Mouse (Mus musculus) hindbrain, embryonic 15.5 days (tissue): ENCODE measurements around the gene Serpinb9c. TPM values are rescaled to one million over a fixed set of nuclear protein-coding genes. Genes with fewer than 3 reads are reported as not detected.
"Not testable (repeated sequence)": the region's sequence is repeated elsewhere in the genome, so short reads cannot be mapped to it uniquely, and the experiment has no call there.

ENCODE experiments used
- ATAC-seq: fragments of 200-750 bp; cut with Nextera tagmentation; 2 replicates; pipeline ENCODE4 v1.8.0; 2017; ENCODE audit warnings: low read depth, moderate number of reproducible peaks, moderate TSS enrichment; ENCODE audit not compliant: low FRiP score
- H3K27ac ChIP-seq: fragments of 300-500 bp; sonication (generic); replicated peaks from 2 replicates; pipeline ENCODE4 v1.5.1; 2015; ENCODE audit warnings: mild to moderate bottlenecking, inconsistent platforms
- H3K27me3 ChIP-seq: fragments of 300-500 bp; sonication (generic); 2 replicates; pipeline ENCODE4 v1.6.1; 2015; ENCODE audit warnings: control low read depth, inconsistent platforms
- H3K36me3 ChIP-seq: fragments of 300-500 bp; sonication (generic); 2 replicates; pipeline ENCODE4 v1.6.1; 2015; ENCODE audit warnings: control low read depth, inconsistent platforms
- H3K4me1 ChIP-seq: fragments of 300-500 bp; sonication (generic); replicated peaks from 2 replicates; pipeline ENCODE4 v1.6.1; 2015; ENCODE audit warnings: control low read depth, inconsistent platforms
- H3K4me2 ChIP-seq: fragments of 300-500 bp; sonication (generic); 2 replicates; pipeline ENCODE4 v1.6.1; 2015; ENCODE audit warnings: moderate library complexity, mild to moderate bottlenecking, inconsistent platforms
- H3K4me3 ChIP-seq: fragments of 300-500 bp; sonication (generic); 2 replicates; pipeline ENCODE4 v1.5.1; 2015; ENCODE audit warnings: mild to moderate bottlenecking, inconsistent platforms
- H3K9ac ChIP-seq: fragments of 300-500 bp; sonication (generic); 2 replicates; pipeline ENCODE4 v1.6.1; 2015; ENCODE audit warnings: inconsistent platforms
- H3K9me3 ChIP-seq: fragments of 300-500 bp; sonication (generic); 2 replicates; pipeline ENCODE4 v1.6.1; 2016; ENCODE audit warnings: control low read depth, inconsistent platforms
- WGBS: fragments of 180-500 bp; shearing (Covaris S2); methylation state at CpG from one replicate; pipeline ENCODE4 v1.1.7; 2015; 5-methylcytosine and 5-hydroxymethylcytosine counted together
- polyA plus RNA-seq: library from polyadenylated mRNA; unstranded; fragments of >200 nt; fragmentation: Nextera tagmentation; extraction: Ambion mirVana; gene quantifications from 2 replicates; pipeline ENCODE4 v1.2.1, GENCODE M21; 2015

Serpinb9c gene
- not detected in 2 replicates for polyA plus RNA-seq

DNA sequence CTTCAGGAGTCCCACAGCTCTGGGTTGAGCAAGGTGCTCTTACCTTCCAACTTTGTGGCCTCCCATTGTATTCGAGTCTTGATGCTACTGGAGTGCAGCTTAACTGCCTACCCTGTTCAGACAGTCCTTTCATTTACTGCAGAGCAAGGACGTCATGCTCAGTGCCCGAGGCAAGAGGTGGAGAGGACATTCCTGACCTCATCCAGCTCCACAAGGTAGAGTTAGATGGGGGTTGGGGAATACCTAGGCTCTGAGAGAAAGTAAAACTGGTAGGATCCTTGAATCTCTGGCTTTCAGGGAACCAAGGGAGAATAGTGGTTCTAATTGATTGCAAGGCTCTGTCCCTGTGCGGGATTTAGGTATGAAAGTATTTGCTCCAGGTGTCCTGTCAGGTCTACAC, at the start of gene Serpinb9c:
Gene Serpinb9c (minus strand): TSS at position 101 of the 400 bp plus-strand sequence.
- WGBS, result 72% methylated on average over 4 of the region's 4 CpGs
- Histone ChIP-seq H3K27me3 (no peaks in the 10 kb centered on the region), H3K4me3 (no peak within 1 kb of the TSS), H3K9me3 (no peaks in the 10 kb centered on the region), H3K9ac (no peak within 1 kb of the TSS), H3K4me1 (no peaks in the 10 kb centered on the region), H3K36me3 (no peaks in the 10 kb centered on the region), H3K27ac (no peak within 1 kb of the TSS), H3K4me2 (no peak within 1 kb of the TSS)
- no peak for ATAC-seq

DNA sequence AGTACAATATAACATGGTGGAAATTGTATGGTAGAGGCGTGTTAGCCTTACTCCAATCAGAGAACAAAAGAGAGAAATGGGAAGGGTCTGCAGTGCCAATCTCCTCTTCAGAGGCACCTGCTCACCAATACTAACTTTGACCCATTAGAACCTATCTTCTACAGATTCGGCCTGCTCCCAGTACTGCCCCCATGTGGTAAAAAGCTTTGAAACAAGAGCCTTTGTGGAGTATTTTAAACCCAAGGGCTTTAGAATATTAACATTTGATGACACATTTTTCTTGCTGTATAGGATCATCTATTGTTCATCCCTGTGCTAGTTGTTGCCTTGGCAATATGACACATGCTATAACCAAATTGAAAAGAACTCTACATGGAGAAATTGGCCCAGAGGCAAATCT, 40.2 kb upstream of the Serpinb9c start:
- Histone ChIP-seq H3K36me3 (no peaks in the 10 kb centered on the region), H3K9me3 (0 out of 2 replicates have a peak, but pooled peaks cover 2% of the 10 kb centered on the region), H3K4me1 (no peaks in the 10 kb centered on the region), H3K4me2 (no peak overlapping the region), H3K4me3 (no peak overlapping the region), H3K27me3 (no peaks in the 10 kb centered on the region), H3K9ac (no peak overlapping the region), H3K27ac (no peak overlapping the region)
- 60% methylated on average over 2 of the region's 2 CpGs for WGBS
- no peak for ATAC-seq

DNA sequence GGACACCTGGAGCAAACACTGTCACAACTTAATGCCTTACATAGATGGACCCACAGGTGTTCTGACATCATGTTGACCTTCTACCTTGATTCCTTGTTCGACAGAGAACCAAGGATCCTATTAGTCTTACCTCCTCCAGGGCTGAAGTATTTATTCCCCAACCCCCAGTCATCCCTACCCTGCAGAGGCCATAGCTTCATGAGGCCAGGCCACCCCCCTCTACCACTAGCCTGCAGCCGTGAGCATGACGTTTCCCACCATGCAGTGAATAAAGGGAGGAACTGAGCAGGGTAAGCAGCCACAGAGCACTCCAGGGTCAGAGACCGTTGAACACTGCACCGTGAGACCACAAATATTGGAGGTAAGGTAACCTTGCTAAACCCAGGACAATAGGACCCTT, 33.1 kb upstream of the Serpinb9c start, which contains the start of gene Serpinb9d:
Gene Serpinb9d (plus strand): TSS at position 301 of the 400 bp plus-strand sequence.
- WGBS, result 83% methylated on average over 5 of the region's 5 CpGs
- no peaks in the 10 kb centered on the region for H3K9me3 ChIP-seq
- no peak within 1 kb of the TSS for H3K9ac ChIP-seq
- H3K36me3 ChIP-seq, result no peaks in the 10 kb centered on the region
- ATAC-seq, result no peak
- no peak within 1 kb of the TSS for H3K4me3 ChIP-seq
- H3K4me2 ChIP-seq, result no peak within 1 kb of the TSS
- no peaks in the 10 kb centered on the region for H3K4me1 ChIP-seq
- H3K27me3 ChIP-seq, result no peaks in the 10 kb centered on the region
- H3K27ac ChIP-seq, result no peak within 1 kb of the TSS

DNA sequence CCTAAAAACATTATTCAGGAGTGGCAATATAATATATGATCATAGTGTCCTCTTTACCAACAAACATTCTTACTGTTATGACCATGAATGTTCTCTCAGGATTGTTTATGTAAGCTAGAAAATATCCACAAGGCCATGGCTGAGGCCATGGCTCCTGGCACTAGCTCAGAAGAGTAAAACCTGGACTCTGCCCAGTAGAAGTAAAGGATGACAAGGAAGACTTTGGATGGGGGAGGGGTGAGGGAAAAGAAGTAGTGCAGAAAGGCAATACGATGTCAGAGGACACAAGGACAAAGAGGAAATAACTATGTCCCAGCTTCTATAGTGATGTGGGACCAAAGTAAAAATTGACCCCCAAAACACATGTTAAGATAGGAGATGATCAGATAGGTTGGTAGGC, 30.9 kb upstream of the Serpinb9c start:
- not testable (repeated sequence) for H3K27ac ChIP-seq, H3K4me2 ChIP-seq, H3K4me1 ChIP-seq, H3K4me3 ChIP-seq, H3K36me3 ChIP-seq, ATAC-seq, H3K9ac ChIP-seq, H3K9me3 ChIP-seq, H3K27me3 ChIP-seq
- 92% methylated on average over 1 of the region's 1 CpGs for WGBS

DNA sequence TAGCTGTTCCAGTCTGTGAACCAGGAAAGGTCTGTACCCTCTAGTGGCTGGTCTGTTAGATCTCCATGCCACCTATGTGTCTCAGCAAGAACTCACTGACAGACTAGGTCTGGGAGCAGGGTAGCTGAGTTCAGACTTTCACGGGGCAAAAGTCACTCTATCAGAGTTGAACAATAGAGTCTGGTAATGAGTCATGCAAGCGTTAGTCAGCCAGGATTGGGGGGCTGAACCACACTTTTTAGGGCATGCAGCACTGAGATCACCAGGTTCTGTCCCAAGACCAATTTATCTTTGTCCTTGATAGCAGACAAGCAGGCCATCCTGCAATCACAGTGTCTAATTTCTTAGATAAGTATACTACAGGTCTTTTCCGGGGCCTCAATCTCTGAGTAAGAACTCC, 18.1 kb downstream of the Serpinb9c start:
- ATAC-seq, result no peak
- Histone ChIP-seq H3K36me3 (no peaks in the 10 kb centered on the region), H3K9me3 (no peaks in the 10 kb centered on the region), H3K9ac (no peak overlapping the region), H3K27ac (no peak overlapping the region), H3K4me2 (no peak overlapping the region), H3K4me1 (no peaks in the 10 kb centered on the region), H3K27me3 (no peaks in the 10 kb centered on the region), H3K4me3 (no peak overlapping the region)
- 80% methylated on average over 3 of the region's 3 CpGs for whole genome bisulfite sequencing

DNA sequence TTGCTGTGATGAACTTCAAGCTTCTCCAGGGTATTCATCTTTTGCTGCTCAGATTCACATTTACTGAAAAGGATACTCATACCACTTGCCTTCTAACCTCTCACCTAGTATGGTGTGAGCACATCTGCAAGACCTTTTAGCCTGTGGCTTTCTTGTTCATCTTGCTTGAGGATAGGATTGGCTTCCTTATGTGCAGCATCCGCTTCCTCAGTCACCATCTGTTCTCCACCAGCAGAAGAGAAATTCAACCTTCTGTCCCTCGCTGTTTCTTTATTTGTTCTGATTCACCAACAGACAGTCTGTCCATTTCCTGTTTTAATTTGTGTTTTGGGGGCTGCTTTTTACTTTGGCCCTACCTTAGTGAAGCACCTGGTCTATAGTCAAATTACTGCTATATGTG, 21.8 kb downstream of the Serpinb9c start:
- H3K4me2 ChIP-seq, result no peak overlapping the region
- H3K9ac ChIP-seq, result no peak overlapping the region
- H3K9me3 ChIP-seq, result no peaks in the 10 kb centered on the region
- no peaks in the 10 kb centered on the region for H3K27me3 ChIP-seq
- no peak for ATAC-seq
- H3K4me1 ChIP-seq, result no peaks in the 10 kb centered on the region
- H3K36me3 ChIP-seq, result no peaks in the 10 kb centered on the region
- WGBS, result 90% methylated on average over 2 of the region's 2 CpGs
- H3K4me3 ChIP-seq, result no peak overlapping the region
- no peak overlapping the region for H3K27ac ChIP-seq

DNA sequence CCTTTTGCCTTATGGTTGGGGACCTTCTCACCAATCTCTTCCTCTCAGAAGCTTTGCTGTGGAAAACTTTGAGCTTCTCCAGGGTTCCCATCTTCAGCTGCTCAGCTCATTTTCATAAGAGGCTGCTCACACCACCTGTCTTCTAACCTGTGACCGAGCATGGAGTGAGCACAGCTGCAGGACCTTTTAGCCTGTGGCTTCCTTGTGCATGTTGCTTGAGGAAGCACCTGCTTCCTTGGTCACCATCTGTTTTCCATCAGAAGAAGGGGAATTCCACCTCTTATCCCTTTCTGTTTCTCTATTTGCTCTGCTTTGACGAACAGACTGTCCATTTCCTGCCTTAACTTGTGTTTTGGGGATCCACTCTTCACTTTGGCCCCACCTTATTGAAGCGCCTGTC, 46.5 kb downstream of the Serpinb9c start:
- H3K4me3 ChIP-seq, result no peak overlapping the region
- no peak overlapping the region for H3K4me2 ChIP-seq

DNA sequence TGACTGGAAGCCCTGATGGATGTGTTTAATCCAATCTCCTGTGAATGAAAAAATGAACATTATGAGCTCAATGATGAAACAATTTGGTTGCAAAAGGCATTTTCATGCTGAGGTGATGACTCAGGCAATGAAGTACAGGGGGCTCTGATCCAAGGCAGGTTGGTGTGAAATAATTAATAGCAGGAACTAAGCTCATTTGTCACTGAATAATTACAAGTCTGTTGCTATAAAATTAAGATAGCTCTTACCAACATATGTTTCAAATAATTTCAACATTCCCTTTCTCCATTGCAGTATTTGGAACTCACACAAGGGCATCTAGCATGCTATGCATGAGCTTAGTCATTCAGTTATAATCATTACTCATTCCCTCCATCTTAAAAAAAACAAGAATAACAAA, 53.9 kb downstream of the Serpinb9c start:
- Histone ChIP-seq H3K9me3 (no peaks in the 10 kb centered on the region), H3K9ac (no peak overlapping the region), H3K4me2 (no peak overlapping the region), H3K4me1 (no peaks in the 10 kb centered on the region), H3K27me3 (no peaks in the 10 kb centered on the region), H3K4me3 (no peak overlapping the region), H3K36me3 (no peaks in the 10 kb centered on the region), H3K27ac (no peak overlapping the region)
- no peak for ATAC-seq

More for the DNA sequence above, 46.5 kb downstream of the Serpinb9c start:
- ATAC-seq, result no peak
- no peaks in the 10 kb centered on the region for H3K36me3 ChIP-seq
- H3K9me3 ChIP-seq, result no peaks in the 10 kb centered on the region
- H3K27ac ChIP-seq, result no peak overlapping the region
- no peaks in the 10 kb centered on the region for H3K27me3 ChIP-seq
- 75% methylated on average over 3 of the region's 3 CpGs for WGBS
- no peaks in the 10 kb centered on the region for H3K4me1 ChIP-seq
- H3K9ac ChIP-seq, result no peak overlapping the region

Other genes starting within 250 kb of the Serpinb9c start
- 2.0 and 2.6 TPM in 2 replicates for gene Serpinb6b, start 194.5 kb downstream of the Serpinb9c start, polyA plus RNA-seq
- 1.8 and 2.2 TPM in 2 replicates for gene Serpinb9, start 156.5 kb downstream of the Serpinb9c start, polyA plus RNA-seq
- 0.45 and 0.57 TPM in 2 replicates for gene Serpinb9b, start 132.3 kb downstream of the Serpinb9c start, polyA plus RNA-seq
- gene Serpinb1b, start 81.2 kb downstream of the Serpinb9c start, polyA plus RNA-seq, result 20.4 and 25.1 TPM in 2 replicates
- not detected in 2 replicates for gene Serpinb9d, start 33.2 kb upstream of the Serpinb9c start, polyA plus RNA-seq
- not detected in 2 replicates for gene Serpinb9e, start 89.9 kb upstream of the Serpinb9c start, polyA plus RNA-seq
- gene Serpinb9f, start 164.3 kb upstream of the Serpinb9c start, polyA plus RNA-seq, result not detected in 2 replicates
- gene Gm11397, start 236.0 kb upstream of the Serpinb9c start, polyA plus RNA-seq, result not detected in 2 replicates